In the genomic region with DNA sequence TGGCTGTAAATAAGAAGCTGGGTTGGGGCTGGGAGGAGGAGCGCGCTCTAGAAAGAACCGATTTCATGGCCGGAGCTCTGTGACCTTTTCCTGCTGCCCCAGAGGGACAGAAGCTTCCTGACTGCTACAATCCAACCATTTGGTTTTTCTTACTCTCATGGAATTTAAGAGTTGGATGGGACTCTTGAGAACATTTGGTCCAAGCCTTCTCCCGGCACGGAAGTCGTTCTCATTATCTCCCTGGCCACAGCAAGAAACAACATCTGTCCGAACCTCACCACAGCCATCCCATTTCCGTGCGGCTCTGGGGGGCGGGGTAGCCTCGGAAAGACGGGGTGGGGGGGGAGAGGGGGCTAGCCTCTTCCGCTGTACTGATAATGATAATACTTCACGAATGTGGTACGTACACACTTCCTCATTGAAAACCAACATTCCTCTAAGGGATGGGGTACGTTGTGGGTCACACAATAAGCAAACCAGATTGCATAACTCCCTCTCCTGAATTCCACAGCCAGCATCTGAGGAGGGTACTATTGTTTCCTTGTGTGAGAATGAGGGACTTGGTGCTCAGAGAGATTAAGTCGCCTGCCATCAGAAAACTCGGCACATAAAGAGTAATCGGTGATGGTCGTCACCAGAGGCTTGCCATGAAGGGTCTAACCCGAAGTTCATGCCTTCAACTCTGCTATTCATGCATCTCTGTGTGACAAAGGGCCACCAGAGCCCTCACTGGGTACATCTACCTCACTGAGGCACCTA, we compare ENCODE assay signal across 11 mouse cellular contexts. TPM values are rescaled to one million over a fixed set of nuclear protein-coding genes. Genes with fewer than 3 reads are reported as not detected.
A peak's percentile ranks its signal among the peaks of the same experiment; 100 is the strongest.
DNase-seq lines count a peak whose midpoint lies in the region; ATAC-seq and TF ChIP-seq lines count a peak whose summit lies in the region.
"Had no signal": no experiment of that assay in that cellular context is flagged by ENCODE, and none has a peak within 500 bp of the region (broad histone marks: within the 10 kb centered on the region; RNA-seq: fewer than 3 reads in every experiment).

No protein-coding gene starts in this region.

- DNase-seq in MEL (ENCODE audit: low read depth, low spot score), result peak; percentile 66
- peak; percentile 57 for DNase-seq in heart, postnatal 0 days (ENCODE audit: low spot score)
- DNase-seq in layer of hippocampus, adult 9-10 months (ENCODE audit: low spot score), result no peak
- no peak for DNase-seq in thymus, postnatal 10 days (ENCODE audit: low spot score in 2 of 2)
- DNase-seq in hindbrain, embryonic 10.5 days (ENCODE audit: low spot score), result no peak
- DNase-seq: thymus, postnatal 25 days had no signal

- peak overlapping the region; percentile 70 for H3K27ac ChIP-seq in MEL (ENCODE audit: control insufficient read depth, low read depth, low read length)
- H3K27ac ChIP-seq in heart, postnatal 0 days (ENCODE audit: low read depth), result peak overlapping the region; percentile 74
- no peak overlapping the region for H3K27ac ChIP-seq in liver, embryonic 12.5 days
- H3K27ac ChIP-seq in hindbrain, embryonic 10.5 days, result no peak overlapping the region
- H3K27ac ChIP-seq: intestine, embryonic 15.5 days had no signal

- H3K79me2 ChIP-seq in MEL (ENCODE audit: control insufficient read depth, insufficient read depth, low read length, poor library complexity), result no peaks in the 10 kb centered on the region

- TF ChIP-seq EP300 in MEL (IDR thresholded peaks at IDR 0.05; ENCODE audit: low read depth in 1 of 2, low read length in 2 of 2), result peak; percentile 47 to 68; a peak in 3 of 4 replicates
- TF ChIP-seq EP300 in heart, postnatal 0 days (IDR thresholded peaks at IDR 0.05; ENCODE audit: low read depth), result no peak; the same call in 1 of the 2 replicates

- 65% methylated on average over 22 of the region's 22 CpGs for WGBS in heart, postnatal 0 days
- 55% methylated on average over 22 of the region's 22 CpGs for WGBS in liver, embryonic 12.5 days (ENCODE audit: insufficient replicate concordance)
- 84% methylated on average over 22 of the region's 22 CpGs for WGBS in hindbrain, embryonic 10.5 days

- peak overlapping the region; percentile 48 to 52 for H3K4me3 ChIP-seq in MEL (ENCODE audit: control insufficient read depth in 1 of 2, insufficient read depth in 1 of 2, low read depth in 2 of 2, low read length in 2 of 2)
- H3K4me3 ChIP-seq in heart, postnatal 0 days (ENCODE audit: low read depth, low read length), result no peak overlapping the region
- H3K4me3 ChIP-seq in liver, embryonic 12.5 days, result no peak overlapping the region
- H3K4me3 ChIP-seq in hindbrain, embryonic 10.5 days, result no peak overlapping the region
- H3K4me3 ChIP-seq: erythroblast, embryonic 14.5 days; intestine, embryonic 15.5 days; megakaryocyte, embryonic 14.5 days had no signal

- no peak overlapping the region; the same call in 1 of the 2 replicates for H3K4me2 ChIP-seq in heart, postnatal 0 days (ENCODE audit: low read depth, low read length)
- H3K4me2 ChIP-seq in liver, embryonic 12.5 days, result peak overlapping the region; percentile 31
- H3K4me2 ChIP-seq: intestine, embryonic 15.5 days had no signal

- TF ChIP-seq RAD21 in MEL (IDR thresholded peaks at IDR 0.05; ENCODE audit: low read depth, low read length), result no peak

- peak overlapping the region; percentile 44 for H3K9ac ChIP-seq in MEL (ENCODE audit: control insufficient read depth, low read depth, low read length, poor library complexity, severe bottlenecking)
- H3K9ac ChIP-seq in heart, postnatal 0 days (replicated peaks; ENCODE audit: low read depth, low read length), result no peak overlapping the region
- no peak overlapping the region for H3K9ac ChIP-seq in liver, embryonic 12.5 days
- H3K9ac ChIP-seq: intestine, embryonic 15.5 days had no signal

- no peak for TF ChIP-seq POLR2A in MEL (IDR thresholded peaks at IDR 0.05; ENCODE audit: control insufficient read depth in 1 of 2, insufficient read depth in 1 of 2, low read depth in 1 of 2, low read length in 2 of 2, poor library complexity in 1 of 2)

- H3K27me3 ChIP-seq in MEL (ENCODE audit: control insufficient read depth in 1 of 2, insufficient read depth in 2 of 2, low read length in 2 of 2), result no peaks in the 10 kb centered on the region
- H3K27me3 ChIP-seq in heart, postnatal 0 days (ENCODE audit: control insufficient read depth, insufficient read depth, low read length), result no peaks in the 10 kb centered on the region
- H3K27me3 ChIP-seq in liver, embryonic 12.5 days (replicated peaks), result 0 out of 2 replicates have a peak, but pooled peaks cover 5% of the 10 kb centered on the region
- no peaks in the 10 kb centered on the region for H3K27me3 ChIP-seq in hindbrain, embryonic 10.5 days (ENCODE audit: insufficient read depth, poor library complexity, severe bottlenecking)
- H3K27me3 ChIP-seq: intestine, embryonic 15.5 days had no signal

- H3K36me3 ChIP-seq in MEL (ENCODE audit: control insufficient read depth in 1 of 2, insufficient read depth in 2 of 2, low read length in 2 of 2), result peaks cover 0 to 30% of the 10 kb centered on the region in 2 experiments; a peak in 2 of 4 replicates
- H3K36me3 ChIP-seq in heart, postnatal 0 days (replicated peaks; ENCODE audit: control insufficient read depth, insufficient read depth, low read length), result no peaks in the 10 kb centered on the region
- H3K36me3 ChIP-seq in liver, embryonic 12.5 days, result no peaks in the 10 kb centered on the region
- no peaks in the 10 kb centered on the region for H3K36me3 ChIP-seq in hindbrain, embryonic 10.5 days
- H3K36me3 ChIP-seq: intestine, embryonic 15.5 days had no signal

- H3K4me1 ChIP-seq in MEL (ENCODE audit: control insufficient read depth in 1 of 2, insufficient read depth in 2 of 2, low read length in 2 of 2), result peaks cover 11 to 23% of the 10 kb centered on the region in 2 experiments
- H3K4me1 ChIP-seq in heart, postnatal 0 days (ENCODE audit: control insufficient read depth, insufficient read depth), result no peaks in the 10 kb centered on the region; the same call in 1 of the 2 replicates
- H3K4me1 ChIP-seq in liver, embryonic 12.5 days, result peaks cover 15% of the 10 kb centered on the region
- no peaks in the 10 kb centered on the region for H3K4me1 ChIP-seq in hindbrain, embryonic 10.5 days (replicated peaks)
- H3K4me1 ChIP-seq: intestine, embryonic 15.5 days had no signal

- H3K9me3 ChIP-seq in MEL (replicated peaks; ENCODE audit: insufficient read depth, low read length), result no peaks in the 10 kb centered on the region
- H3K9me3 ChIP-seq in heart, postnatal 0 days (replicated peaks; ENCODE audit: control insufficient read depth, low read length), result no peaks in the 10 kb centered on the region
- H3K9me3 ChIP-seq in liver, embryonic 12.5 days (replicated peaks), result no peaks in the 10 kb centered on the region
- H3K9me3 ChIP-seq in hindbrain, embryonic 10.5 days, result no peaks in the 10 kb centered on the region
- H3K9me3 ChIP-seq: intestine, embryonic 15.5 days; megakaryocyte, embryonic 14.5 days had no signal

- no peak for TF ChIP-seq CTCF in MEL (IDR thresholded peaks at IDR 0.05 in 2 of 3, conservative IDR thresholded peaks at IDR 0.05 in 1 of 3; ENCODE audit: control insufficient read depth in 1 of 3, insufficient read depth in 1 of 3, low read depth in 2 of 3, low read length in 3 of 3, poor library complexity in 1 of 3, severe bottlenecking in 1 of 3)
- TF ChIP-seq CTCF in heart, postnatal 0 days (IDR thresholded peaks at IDR 0.05; ENCODE audit: low read depth), result no peak

- peak; percentile 48 for ATAC-seq in common myeloid progenitor, adult 5-6 weeks (replicated peaks; ENCODE audit: low read depth, poor library complexity, severe bottlenecking)
- ATAC-seq in heart, postnatal 0 days (ENCODE audit: insufficient read depth, low read depth), result peak; percentile 61
- no peak for ATAC-seq in liver, embryonic 12.5 days
- ATAC-seq: intestine, embryonic 15.5 days had no signal

TF ChIP-seq in MEL, 35 proteins besides CTCF, POLR2A, EP300 and RAD21:
- 0 out of 2 replicates have a peak, but pooled peaks have one; percentile 3 for TF ChIP-seq SMC3 (IDR thresholded peaks at IDR 0.05; ENCODE audit: low read depth, low read length)
- TF ChIP-seq ZC3H11A (IDR thresholded peaks at IDR 0.05; ENCODE audit: low read depth, low read length), result no peak
- 0 out of 2 replicates have a peak, but pooled peaks have one; percentile 17 for TF ChIP-seq MAZ (IDR thresholded peaks at IDR 0.05; ENCODE audit: low read depth, low read length)
- TF ChIP-seq SIN3A (IDR thresholded peaks at IDR 0.05; ENCODE audit: low read length), result peak; percentile 6; the same call in 1 of the 2 replicates
- 0 out of 2 replicates have a peak, but pooled peaks have one; percentile 0 for TF ChIP-seq TBP (IDR thresholded peaks at IDR 0.05; ENCODE audit: low read depth, low read length)
- no peak for TF ChIP-seq CHD2 (IDR thresholded peaks at IDR 0.05; ENCODE audit: low read length)
- peak; percentile 46 for TF ChIP-seq TCF12 (IDR thresholded peaks at IDR 0.05; ENCODE audit: low read depth, low read length)
- TF ChIP-seq MAFK (IDR thresholded peaks at IDR 0.05; ENCODE audit: borderline replicate concordance, low read depth, low read length), result no peak
- no peak for TF ChIP-seq POLR2AphosphoS2 (IDR thresholded peaks at IDR 0.05; ENCODE audit: low read length)
- no peak for TF ChIP-seq POLR2AphosphoS5 (IDR thresholded peaks at IDR 0.05; ENCODE audit: borderline replicate concordance, low read depth, low read length)
- peak; percentile 22; the same call in 1 of the 2 replicates for TF ChIP-seq ELF1 (IDR thresholded peaks at IDR 0.05; ENCODE audit: low read depth, low read length)
- TF ChIP-seq ZNF384 (IDR thresholded peaks at IDR 0.05; ENCODE audit: low read depth, low read length), result no peak
- peak; percentile 60; the same call in 1 of the 2 replicates for TF ChIP-seq ETS1 (IDR thresholded peaks at IDR 0.05; ENCODE audit: low read depth, low read length)
- TF ChIP-seq ZKSCAN1 (IDR thresholded peaks at IDR 0.05; ENCODE audit: low read depth, low read length), result 0 out of 2 replicates have a peak, but pooled peaks have one; percentile 4

RNA-seq across cellular contexts. Expression of a gene that starts 46.2 kb away (rescaled TPM):
- total RNA-seq in MEL (2012; rRNA removed), result not detected in 2 replicates
- polyA plus RNA-seq in MEL (2012; ENCODE audit: insufficient read depth in 1 of 2, insufficient read length in 2 of 2, low read depth in 1 of 2, low replicate concordance in 2 of 2, missing spikeins in 1 of 2), result not detected
- total RNA-seq in common myeloid progenitor, adult 5-6 weeks (2017), result not detected in 2 replicates
- total RNA-seq in heart, postnatal 0 days (2014; rRNA removed; ENCODE audit: low replicate concordance), result not detected in 2 replicates
- polyA plus RNA-seq in heart, postnatal 0 days (2015; fragmentation: Nextera tagmentation; extraction: Ambion mirVana), result not detected in 2 replicates
- not detected in 2 replicates for polyA plus RNA-seq in liver, embryonic 12.5 days (2016; fragmentation: Nextera tagmentation; extraction: Ambion mirVana)
- not detected in 2 replicates for polyA plus RNA-seq in hindbrain, embryonic 10.5 days (2016; fragmentation: Nextera tagmentation; extraction: Ambion mirVana)
- polyA plus RNA-seq: erythroblast, embryonic 14.5 days; intestine, embryonic 15.5 days had no signal

Comparison
In these comparisons a context has a peak if more than half of its experiments do, and no peak if none do; other contexts are left out.
1. DNase-seq: peak in MEL (single experiment) and heart, postnatal 0 days (single experiment); none in layer of hippocampus, adult 9-10 months (single experiment), thymus, postnatal 10 days (0 of 2) and hindbrain, embryonic 10.5 days (single experiment).
2. H3K27ac ChIP-seq: peak in MEL (single experiment) and heart, postnatal 0 days (single experiment); none in liver, embryonic 12.5 days (single experiment) and hindbrain, embryonic 10.5 days (single experiment).
3. H3K4me3 ChIP-seq: peak in MEL (2 of 2); none in heart, postnatal 0 days (single experiment), liver, embryonic 12.5 days (single experiment) and hindbrain, embryonic 10.5 days (single experiment).